Mouse (Mus musculus) liver, embryonic 11.5 days (tissue): ENCODE measurements around the gene Ifi47. TPM values are rescaled to one million over a fixed set of nuclear protein-coding genes. Genes with fewer than 3 reads are reported as not detected.

Source experiments
- ATAC-seq: fragments of 200-750 bp; cut with Nextera tagmentation; replicated peaks from 2 replicates; pipeline ENCODE4 v1.8.0; 2017; ENCODE audit warnings: moderate number of reproducible peaks, mild to moderate bottlenecking, moderate TSS enrichment, moderate library complexity; ENCODE audit not compliant: low FRiP score
- DNase-seq: peaks from one replicate; pipeline ENCODE4 v3.0.0-alpha.2; 2017; ENCODE audit warnings: low spot score
- H3K27ac ChIP-seq: fragments of 300-500 bp; sonication (generic); 2 replicates; pipeline ENCODE4 v1.5.1; 2014; ENCODE audit warnings: mild to moderate bottlenecking, low read depth, low read length, control low read depth
- H3K27me3 ChIP-seq: fragments of 300-500 bp; sonication (generic); replicated peaks from 2 replicates; pipeline ENCODE4 v1.6.1; 2014; ENCODE audit warnings: low read length, mixed read lengths; ENCODE audit not compliant: control insufficient read depth, insufficient read depth
- H3K36me3 ChIP-seq: fragments of 300-500 bp; sonication (generic); 2 replicates; pipeline ENCODE4 v1.6.1; 2014; ENCODE audit warnings: mild to moderate bottlenecking, low read length, moderate library complexity, mixed read lengths; ENCODE audit not compliant: control insufficient read depth, insufficient read depth
- H3K4me1 ChIP-seq: fragments of 300-500 bp; sonication (generic); replicated peaks from 2 replicates; pipeline ENCODE4 v1.6.1; 2014; ENCODE audit warnings: low read length, mixed read lengths; ENCODE audit not compliant: control insufficient read depth, insufficient read depth
- H3K4me2 ChIP-seq: fragments of 300-500 bp; sonication (generic); 2 replicates; pipeline ENCODE4 v1.6.1; 2014; ENCODE audit warnings: mild to moderate bottlenecking, control low read depth, moderate library complexity
- H3K4me3 ChIP-seq: fragments of 300-500 bp; sonication (generic); 2 replicates; pipeline ENCODE4 v1.5.1; 2014; ENCODE audit warnings: low read depth, low read length, control low read depth
- H3K9ac ChIP-seq: fragments of 300-500 bp; sonication (generic); 2 replicates; pipeline ENCODE4 v1.6.1; 2014; ENCODE audit warnings: low read depth, low read length, control low read depth
- H3K9me3 ChIP-seq: fragments of 300-500 bp; sonication (generic); 2 replicates; pipeline ENCODE4 v1.6.1; 2016; ENCODE audit warnings: low read length, inconsistent platforms, mixed read lengths; ENCODE audit not compliant: control insufficient read depth
- WGBS: fragments of 180-500 bp; shearing (Covaris S2); extraction: QIAGEN DNeasy Blood & Tissue Kit; methylation state at CpG from one replicate; pipeline ENCODE4 v1.1.7; 2014; 5-methylcytosine and 5-hydroxymethylcytosine counted together
- polyA plus RNA-seq: library from polyadenylated mRNA; unstranded; fragments of >200 nt; fragmentation: Nextera tagmentation; extraction: Ambion mirVana; gene quantifications from 2 replicates; pipeline ENCODE4 v1.2.1, GENCODE M21; 2014

Ifi47 gene
- polyA plus RNA-seq, 1 experiment from 2014 or later, result 6.0 TPM

GRCm38 (mm10) chr11:49077012-49077411 lies 625 bp downstream of the Ifi47 start:
- no peak overlapping the region for H3K4me3 ChIP-seq
- no peaks in the 10 kb centered on the region for H3K36me3 ChIP-seq
- no peak overlapping the region for H3K9ac ChIP-seq
- H3K9me3 ChIP-seq, result no peaks in the 10 kb centered on the region
- no peak for DNase-seq
- H3K27me3 ChIP-seq, result no peaks in the 10 kb centered on the region
- 58% methylated on average over 1 of the region's 1 CpGs for WGBS
- H3K27ac ChIP-seq, result no peak overlapping the region; the same call in 1 of the 2 replicates
- H3K4me1 ChIP-seq, result no peaks in the 10 kb centered on the region; the same call in 1 of the 2 replicates
- no peak for ATAC-seq
- no peak overlapping the region; the same call in 1 of the 2 replicates for H3K4me2 ChIP-seq

DNA sequence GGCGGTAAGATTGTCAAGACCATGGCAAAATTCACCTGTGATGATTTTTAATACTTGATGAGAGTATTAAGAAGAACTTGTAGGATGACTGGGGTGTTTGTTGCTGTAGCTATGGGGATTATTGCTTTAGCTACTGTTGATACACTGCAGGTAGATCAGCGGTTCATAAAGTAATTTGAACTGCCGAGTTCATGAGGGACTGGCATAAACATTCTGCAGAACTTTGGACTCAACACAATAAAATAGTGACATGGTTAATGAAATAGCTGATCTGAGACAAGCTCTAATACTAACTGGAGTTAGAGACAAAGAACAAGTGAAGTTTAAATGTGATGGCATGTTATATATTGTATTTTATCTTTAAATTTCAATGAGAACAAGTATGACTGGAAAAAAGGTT lies 2.3 kb downstream of the Ifi47 start:
- H3K4me1 ChIP-seq, result peaks cover 7% of the 10 kb centered on the region
- no peak for DNase-seq
- H3K9ac ChIP-seq, result no peak overlapping the region
- no peaks in the 10 kb centered on the region for H3K9me3 ChIP-seq
- no peak overlapping the region for H3K27ac ChIP-seq
- no peaks in the 10 kb centered on the region for H3K36me3 ChIP-seq
- no peaks in the 10 kb centered on the region for H3K27me3 ChIP-seq
- H3K4me2 ChIP-seq, result no peak overlapping the region
- WGBS, result 91% methylated on average over 3 of the region's 3 CpGs
- ATAC-seq, result no peak
- H3K4me3 ChIP-seq, result no peak overlapping the region

GRCm38 (mm10) chr11:49080636-49081035 lies 4.2 kb downstream of the Ifi47 start:
- H3K4me1 ChIP-seq, result peaks cover 24% of the 10 kb centered on the region
- H3K4me3 ChIP-seq, result no peak overlapping the region
- no peak overlapping the region for H3K27ac ChIP-seq
- H3K9ac ChIP-seq, result no peak overlapping the region
- H3K4me2 ChIP-seq, result no peak overlapping the region
- WGBS, result 48% methylated on average over 1 of the region's 1 CpGs
- H3K27me3 ChIP-seq, result no peaks in the 10 kb centered on the region
- ATAC-seq, result no peak
- no peaks in the 10 kb centered on the region for H3K9me3 ChIP-seq
- H3K36me3 ChIP-seq, result no peaks in the 10 kb centered on the region
- no peak for DNase-seq

DNA sequence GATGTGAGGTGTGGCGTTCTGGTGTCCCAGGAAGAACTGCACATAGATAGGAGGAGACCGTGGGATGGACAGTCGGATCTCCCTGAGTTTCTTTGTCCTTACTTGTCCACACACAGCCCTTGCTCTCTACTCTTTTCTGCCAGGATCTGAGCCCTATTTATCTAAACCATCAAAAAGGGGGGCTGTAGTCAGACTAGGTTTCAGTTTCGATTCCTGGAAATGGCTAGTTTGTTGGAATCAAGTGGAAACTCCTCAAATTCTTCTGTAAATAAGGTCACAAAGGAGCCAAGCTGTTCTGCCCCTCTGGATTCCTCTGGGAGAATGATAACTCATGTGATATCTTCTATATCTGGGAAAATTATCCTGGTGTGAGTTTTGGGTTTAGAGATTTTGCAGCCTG lies 5.0 kb downstream of the Ifi47 start:
- H3K27me3 ChIP-seq, result no peaks in the 10 kb centered on the region
- H3K4me3 ChIP-seq, result no peak overlapping the region
- no peaks in the 10 kb centered on the region for H3K36me3 ChIP-seq
- DNase-seq (no peak), ATAC-seq (no peak)
- peaks cover 26% of the 10 kb centered on the region for H3K4me1 ChIP-seq
- no peak overlapping the region for H3K27ac ChIP-seq
- H3K9me3 ChIP-seq, result no peaks in the 10 kb centered on the region
- H3K4me2 ChIP-seq, result no peak overlapping the region
- no peak overlapping the region for H3K9ac ChIP-seq
- WGBS, result 74% methylated on average over 4 of the region's 4 CpGs

- Histone ChIP-seq H3K36me3 (no peaks in the 10 kb centered on the region), H3K4me3 (no peak overlapping the region), H3K9me3 (no peaks in the 10 kb centered on the region), H3K9ac (no peak overlapping the region), H3K27me3 (no peaks in the 10 kb centered on the region), H3K4me2 (no peak overlapping the region), H3K4me1 (peaks cover 31% of the 10 kb centered on the region), H3K27ac (peak overlapping the region; percentile 32; the same call in 1 of the 2 replicates)
- DNase-seq (no peak), ATAC-seq (no peak)
- WGBS, result 76% methylated on average over 3 of the region's 3 CpGs
These were observed 5.5 kb downstream of the Ifi47 start for GRCm38 (mm10) chr11:49081886-49082285.

- WGBS, result 87% methylated on average over 1 of the region's 1 CpGs
- Histone ChIP-seq H3K9me3 (no peaks in the 10 kb centered on the region), H3K4me3 (no peak overlapping the region), H3K4me2 (no peak overlapping the region), H3K9ac (no peak overlapping the region), H3K27ac (peak overlapping the region; percentile 36), H3K4me1 (peaks cover 39% of the 10 kb centered on the region), H3K36me3 (no peaks in the 10 kb centered on the region), H3K27me3 (no peaks in the 10 kb centered on the region)
- DNase-seq (no peak), ATAC-seq (no peak)
These were observed 6.8 kb downstream of the Ifi47 start for GRCm38 (mm10) chr11:49083146-49083545.

DNA sequence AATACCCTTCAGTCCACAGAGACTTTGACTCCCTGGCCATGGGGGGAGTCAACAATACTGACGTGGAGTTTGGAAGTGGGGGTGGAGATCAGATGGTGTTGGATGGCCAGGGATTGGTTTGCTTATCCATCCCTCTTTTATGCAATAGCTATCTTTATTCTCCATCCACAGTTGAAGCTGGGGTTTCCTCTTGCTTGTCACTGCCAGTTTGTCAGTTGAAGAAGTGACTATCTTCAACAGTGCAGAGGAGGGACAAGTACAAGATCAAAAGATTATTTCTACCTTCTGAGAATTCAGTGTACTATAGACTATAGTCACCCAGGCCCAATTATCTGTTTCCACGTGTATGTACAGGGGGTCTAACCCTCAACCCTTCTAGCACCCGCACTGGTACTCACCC lies 7.4 kb downstream of the Ifi47 start:
- no peaks in the 10 kb centered on the region for H3K9me3 ChIP-seq
- peaks cover 43% of the 10 kb centered on the region for H3K4me1 ChIP-seq
- H3K4me3 ChIP-seq, result no peak overlapping the region
- peak overlapping the region; percentile 71 for H3K27ac ChIP-seq
- DNase-seq, result no peak
- 33% methylated on average over 3 of the region's 3 CpGs for WGBS
- no peak overlapping the region for H3K9ac ChIP-seq
- peak; percentile 61 for ATAC-seq
- no peak overlapping the region for H3K4me2 ChIP-seq
- H3K36me3 ChIP-seq, result no peaks in the 10 kb centered on the region
- H3K27me3 ChIP-seq, result no peaks in the 10 kb centered on the region

DNA sequence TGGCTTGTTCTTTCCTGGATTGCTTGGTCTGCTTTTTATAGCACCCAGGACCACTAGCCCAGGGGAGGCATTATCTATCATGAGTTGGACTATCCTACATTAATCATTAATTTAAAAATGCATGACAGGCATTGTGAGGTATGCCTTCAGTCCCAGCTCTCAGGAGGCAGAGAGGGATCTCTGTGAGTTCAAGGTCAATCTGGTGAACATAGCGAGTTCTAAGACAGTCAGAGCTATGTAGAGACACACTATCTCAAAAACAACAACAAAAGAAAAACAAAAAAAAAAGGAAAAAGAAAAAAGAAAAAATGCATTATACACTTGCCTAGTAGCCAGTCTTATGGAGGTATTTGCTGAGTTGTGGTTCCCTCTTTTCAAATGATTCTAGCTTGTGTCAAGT lies 8.0 kb downstream of the Ifi47 start:
- Histone ChIP-seq H3K9ac (peak overlapping the region; percentile 47), H3K4me1 (peaks cover 48% of the 10 kb centered on the region), H3K4me3 (no peak overlapping the region), H3K4me2 (no peak overlapping the region; the same call in 1 of the 2 replicates), H3K27ac (peak overlapping the region; percentile 71), H3K36me3 (no peaks in the 10 kb centered on the region), H3K27me3 (no peaks in the 10 kb centered on the region), H3K9me3 (no peaks in the 10 kb centered on the region)
- no peak for ATAC-seq
- DNase-seq, result no peak
- WGBS, result 67% methylated on average over 1 of the region's 1 CpGs

DNA sequence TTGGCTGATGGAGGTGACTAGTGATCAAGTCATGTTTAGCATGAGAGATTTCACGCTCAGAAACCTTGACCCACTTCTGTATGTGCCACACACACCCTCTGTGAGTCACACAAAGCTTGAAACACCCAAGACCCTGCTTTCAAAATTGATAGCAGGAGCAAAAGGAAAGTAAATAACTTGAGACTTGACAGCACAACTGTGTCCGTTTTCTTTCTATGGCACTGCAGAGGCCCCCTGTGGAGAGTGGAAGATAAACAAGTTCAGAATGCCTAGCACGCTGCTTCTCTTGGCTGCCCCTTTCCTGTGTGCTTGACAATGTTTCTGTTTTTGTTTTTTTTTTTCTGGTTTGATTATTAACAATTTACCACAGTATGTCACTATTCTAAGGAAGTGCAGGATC lies 8.5 kb downstream of the Ifi47 start:
- Histone ChIP-seq H3K4me3 (no peak overlapping the region), H3K4me2 (no peak overlapping the region; the same call in 1 of the 2 replicates), H3K27ac (peak overlapping the region; percentile 71), H3K27me3 (no peaks in the 10 kb centered on the region), H3K4me1 (peaks cover 50% of the 10 kb centered on the region), H3K9me3 (no peaks in the 10 kb centered on the region), H3K36me3 (no peaks in the 10 kb centered on the region), H3K9ac (peak overlapping the region; percentile 47)
- DNase-seq (no peak), ATAC-seq (no peak)
- WGBS, result 40% methylated on average over 3 of the region's 3 CpGs
